Mouse (Mus musculus) neural tube, embryonic 13.5 days (tissue): ENCODE data around the gene 9430015G10Rik. TPM values are rescaled to one million over a fixed set of nuclear protein-coding genes. Genes with fewer than 3 reads are reported as not detected.

ENCODE experiments used
- ATAC-seq: fragments of 200-750 bp; cut with Nextera tagmentation; 2 replicates; pipeline ENCODE4 v1.8.0; 2017; ENCODE audit warnings: low read depth, mild to moderate bottlenecking, moderate TSS enrichment, moderate library complexity
- H3K27ac ChIP-seq: fragments of 300-500 bp; sonication (generic); replicated peaks from 2 replicates; pipeline ENCODE4 v1.5.1; 2015; ENCODE audit warnings: moderate library complexity, mild to moderate bottlenecking, inconsistent platforms
- H3K27me3 ChIP-seq: fragments of 300-500 bp; sonication (generic); 2 replicates; pipeline ENCODE4 v1.6.1; 2015; ENCODE audit warnings: mild to moderate bottlenecking, inconsistent platforms
- H3K36me3 ChIP-seq: fragments of 300-500 bp; sonication (generic); 2 replicates; pipeline ENCODE4 v1.6.1; 2015; ENCODE audit warnings: mild to moderate bottlenecking, inconsistent platforms
- H3K4me1 ChIP-seq: fragments of 300-500 bp; sonication (generic); replicated peaks from 2 replicates; pipeline ENCODE4 v1.6.1; 2015; ENCODE audit warnings: inconsistent platforms
- H3K4me2 ChIP-seq: fragments of 300-500 bp; sonication (generic); 2 replicates; pipeline ENCODE4 v1.6.1; 2015; ENCODE audit warnings: inconsistent platforms, mild to moderate bottlenecking, moderate library complexity
- H3K4me3 ChIP-seq: fragments of 300-500 bp; sonication (generic); 2 replicates; pipeline ENCODE4 v1.5.1; 2015; ENCODE audit warnings: mild to moderate bottlenecking, inconsistent platforms
- H3K9ac ChIP-seq: fragments of 300-500 bp; sonication (generic); 2 replicates; pipeline ENCODE4 v1.6.1; 2015; ENCODE audit warnings: moderate library complexity, mild to moderate bottlenecking, inconsistent platforms
- H3K9me3 ChIP-seq: fragments of 300-500 bp; sonication (generic); 2 replicates; pipeline ENCODE4 v1.6.1; 2016; ENCODE audit warnings: inconsistent platforms
- WGBS: fragments of 180-500 bp; shearing (Covaris S2); methylation state at CpG from one replicate; pipeline ENCODE4 v1.1.7; 2015; 5-methylcytosine and 5-hydroxymethylcytosine counted together
- polyA plus RNA-seq: library from polyadenylated mRNA; unstranded; fragments of >200 nt; fragmentation: Nextera tagmentation; extraction: Ambion mirVana; gene quantifications from 2 replicates; pipeline ENCODE4 v1.2.1, GENCODE M21; 2015

The 9430015G10Rik gene
- polyA plus RNA-seq, 1 experiment from 2014 or later, result 25.0 TPM

GRCm38 (mm10) chr4:156101481-156101903 lies 8.3 kb upstream of the 9430015G10Rik start:
- H3K4me2 ChIP-seq, result no peak overlapping the region
- H3K36me3 ChIP-seq, result no peaks in the 10 kb centered on the region
- no peak for ATAC-seq
- no peak overlapping the region for H3K9ac ChIP-seq
- no peak overlapping the region for H3K4me3 ChIP-seq
- WGBS, result 44% methylated on average over 3 of the region's 3 CpGs
- no peaks in the 10 kb centered on the region for H3K9me3 ChIP-seq
- no peaks in the 10 kb centered on the region; the same call in 1 of the 2 replicates for H3K27me3 ChIP-seq
- H3K4me1 ChIP-seq, result no peaks in the 10 kb centered on the region
- H3K27ac ChIP-seq, result no peak overlapping the region

- H3K9ac ChIP-seq, result no peak overlapping the region
- no peaks in the 10 kb centered on the region for H3K4me1 ChIP-seq
- no peak for ATAC-seq
- H3K27ac ChIP-seq, result no peak overlapping the region
- no peaks in the 10 kb centered on the region for H3K36me3 ChIP-seq
- 91% methylated on average over 4 of the region's 4 CpGs for WGBS
- H3K9me3 ChIP-seq, result no peaks in the 10 kb centered on the region
- no peaks in the 10 kb centered on the region; the same call in 1 of the 2 replicates for H3K27me3 ChIP-seq
- H3K4me2 ChIP-seq, result no peak overlapping the region
- no peak overlapping the region for H3K4me3 ChIP-seq
These were observed 6.4 kb upstream of the 9430015G10Rik start for GRCm38 (mm10) chr4:156103342-156103741.

GRCm38 (mm10) chr4:156108606-156109546 lies 906 bp upstream of the 9430015G10Rik start:
- Histone ChIP-seq H3K9ac (peak overlapping the region; percentile 75), H3K4me2 (peak overlapping the region; percentile 71), H3K4me1 (peaks cover 11% of the 10 kb centered on the region), H3K27me3 (no peaks in the 10 kb centered on the region), H3K36me3 (no peaks in the 10 kb centered on the region), H3K4me3 (peak overlapping the region; percentile 80), H3K27ac (peak overlapping the region; percentile 85), H3K9me3 (no peaks in the 10 kb centered on the region)
- peak; percentile 57 for ATAC-seq
- 28% methylated on average over 13 of the region's 13 CpGs for WGBS

GRCm38 (mm10) chr4:156124077-156124476 lies 14.3 kb downstream of the 9430015G10Rik start:
- ATAC-seq, result no peak
- no peaks in the 10 kb centered on the region for H3K4me1 ChIP-seq
- H3K36me3 ChIP-seq, result peaks cover 88% of the 10 kb centered on the region
- no peak overlapping the region for H3K4me2 ChIP-seq
- no peak overlapping the region for H3K4me3 ChIP-seq
- 97% methylated on average over 7 of the region's 7 CpGs for WGBS
- no peak overlapping the region for H3K27ac ChIP-seq
- H3K9ac ChIP-seq, result no peak overlapping the region
- no peaks in the 10 kb centered on the region for H3K27me3 ChIP-seq
- H3K9me3 ChIP-seq, result no peaks in the 10 kb centered on the region

- Histone ChIP-seq H3K27me3 (no peaks in the 10 kb centered on the region), H3K9ac (no peak overlapping the region), H3K36me3 (peaks cover 75% of the 10 kb centered on the region), H3K27ac (no peak overlapping the region), H3K4me2 (no peak overlapping the region), H3K9me3 (no peaks in the 10 kb centered on the region), H3K4me1 (no peaks in the 10 kb centered on the region), H3K4me3 (no peak overlapping the region)
- no peak for ATAC-seq
- WGBS, result 95% methylated on average over 6 of the region's 6 CpGs
These were observed 15.6 kb downstream of the 9430015G10Rik start for GRCm38 (mm10) chr4:156125393-156125792.

- Histone ChIP-seq H3K4me1 (no peaks in the 10 kb centered on the region), H3K9me3 (no peaks in the 10 kb centered on the region), H3K9ac (no peak overlapping the region), H3K27me3 (no peaks in the 10 kb centered on the region), H3K36me3 (peaks cover 60% of the 10 kb centered on the region), H3K4me3 (no peak overlapping the region), H3K27ac (no peak overlapping the region), H3K4me2 (no peak overlapping the region)
- 90% methylated on average over 7 of the region's 7 CpGs for whole genome bisulfite sequencing
- ATAC-seq, result no peak
These were observed 17.1 kb downstream of the 9430015G10Rik start for GRCm38 (mm10) chr4:156126841-156127240.

- Histone ChIP-seq H3K9ac (no peak overlapping the region), H3K4me3 (no peak overlapping the region), H3K27me3 (no peaks in the 10 kb centered on the region), H3K27ac (no peak overlapping the region), H3K9me3 (no peaks in the 10 kb centered on the region), H3K4me2 (no peak overlapping the region), H3K4me1 (no peaks in the 10 kb centered on the region), H3K36me3 (peaks cover 41% of the 10 kb centered on the region)
- 87% methylated on average over 5 of the region's 5 CpGs for WGBS
- no peak for ATAC-seq
These were observed 19.0 kb downstream of the 9430015G10Rik start for GRCm38 (mm10) chr4:156128746-156129145.

GRCm38 (mm10) chr4:156130436-156130835 lies 20.7 kb downstream of the 9430015G10Rik start, which contains the start of gene Rnf223:
Gene Rnf223, plus strand, starts transcription at chr4:156130513.
- H3K4me2 ChIP-seq, result no peak within 1 kb of the TSS
- H3K9me3 ChIP-seq, result no peaks in the 10 kb centered on the region
- no peak within 1 kb of the TSS for H3K4me3 ChIP-seq
- no peak for ATAC-seq
- no peaks in the 10 kb centered on the region for H3K27me3 ChIP-seq
- H3K4me1 ChIP-seq, result no peaks in the 10 kb centered on the region
- H3K9ac ChIP-seq, result no peak within 1 kb of the TSS
- 85% methylated on average over 15 of the region's 15 CpGs for WGBS
- H3K27ac ChIP-seq, result no peak within 1 kb of the TSS
- peaks cover 24% of the 10 kb centered on the region for H3K36me3 ChIP-seq

GRCm38 (mm10) chr4:156130940-156131339 lies 21.2 kb downstream of the 9430015G10Rik start:
- no peaks in the 10 kb centered on the region for H3K9me3 ChIP-seq
- peaks cover 19% of the 10 kb centered on the region for H3K36me3 ChIP-seq
- WGBS, result 87% methylated on average over 10 of the region's 10 CpGs
- H3K4me3 ChIP-seq, result no peak overlapping the region
- no peak overlapping the region for H3K9ac ChIP-seq
- ATAC-seq, result no peak
- no peaks in the 10 kb centered on the region for H3K4me1 ChIP-seq
- H3K27me3 ChIP-seq, result no peaks in the 10 kb centered on the region
- no peak overlapping the region for H3K27ac ChIP-seq
- no peak overlapping the region for H3K4me2 ChIP-seq

GRCm38 (mm10) chr4:156133334-156133733 lies 23.6 kb downstream of the 9430015G10Rik start:
- Histone ChIP-seq H3K4me1 (no peaks in the 10 kb centered on the region), H3K4me2 (no peak overlapping the region), H3K27ac (no peak overlapping the region), H3K36me3 (no peaks in the 10 kb centered on the region), H3K27me3 (no peaks in the 10 kb centered on the region), H3K9ac (no peak overlapping the region), H3K9me3 (no peaks in the 10 kb centered on the region), H3K4me3 (no peak overlapping the region)
- no peak for ATAC-seq
- WGBS, result 62% methylated on average over 5 of the region's 5 CpGs

GRCm38 (mm10) chr4:156133943-156134605 lies 24.3 kb downstream of the 9430015G10Rik start:
- 83% methylated on average over 12 of the region's 12 CpGs for WGBS
- H3K9ac ChIP-seq, result no peak overlapping the region

GRCm38 (mm10) chr4:156135112-156135511 lies 25.3 kb downstream of the 9430015G10Rik start:
- H3K36me3 ChIP-seq, result no peaks in the 10 kb centered on the region
- no peak for ATAC-seq
- H3K4me3 ChIP-seq, result no peak overlapping the region
- 94% methylated on average over 13 of the region's 13 CpGs for WGBS
- H3K4me1 ChIP-seq, result no peaks in the 10 kb centered on the region
- H3K9ac ChIP-seq, result no peak overlapping the region
- H3K4me2 ChIP-seq, result no peak overlapping the region
- H3K27me3 ChIP-seq, result no peaks in the 10 kb centered on the region
- no peak overlapping the region for H3K27ac ChIP-seq
- H3K9me3 ChIP-seq, result no peaks in the 10 kb centered on the region

More at GRCm38 (mm10) chr4:156133943-156134605, 24.3 kb downstream of the 9430015G10Rik start:
- Histone ChIP-seq H3K27me3 (no peaks in the 10 kb centered on the region), H3K4me2 (no peak overlapping the region), H3K9me3 (no peaks in the 10 kb centered on the region), H3K4me1 (no peaks in the 10 kb centered on the region), H3K36me3 (no peaks in the 10 kb centered on the region), H3K27ac (no peak overlapping the region), H3K4me3 (no peak overlapping the region)
- no peak for ATAC-seq
